Mouse (Mus musculus) hindbrain, postnatal 0 days (tissue): ENCODE measurements around the gene Pwp2. TPM values are rescaled to one million over a fixed set of nuclear protein-coding genes. Genes with fewer than 3 reads are reported as not detected.

ENCODE experiments used
- ATAC-seq: fragments of 200-750 bp; cut with Nextera tagmentation; 2 replicates; pipeline ENCODE4 v1.8.0; 2017; ENCODE audit warnings: mild to moderate bottlenecking, moderate TSS enrichment, moderate library complexity
- DNase-seq: peaks from one replicate; pipeline ENCODE4 v3.0.0-alpha.2; 2015; ENCODE audit warnings: low spot score
- H3K27ac ChIP-seq: fragments of 300-500 bp; sonication (generic); 2 replicates; pipeline ENCODE4 v1.5.1; 2014; ENCODE audit warnings: mild to moderate bottlenecking
- H3K27me3 ChIP-seq: fragments of 300-500 bp; sonication (generic); 2 replicates; pipeline ENCODE4 v1.6.1; 2014; ENCODE audit warnings: low read length, mixed read lengths; ENCODE audit not compliant: insufficient read depth
- H3K36me3 ChIP-seq: fragments of 300-500 bp; sonication (generic); 2 replicates; pipeline ENCODE4 v1.6.1; 2014; ENCODE audit warnings: low read length, mixed read lengths; ENCODE audit not compliant: insufficient read depth
- H3K4me1 ChIP-seq: fragments of 300-500 bp; sonication (generic); 2 replicates; pipeline ENCODE4 v1.6.1; 2014; ENCODE audit warnings: antibody characterized with exemption, low read length, mixed read lengths; ENCODE audit not compliant: insufficient read depth
- H3K4me2 ChIP-seq: fragments of 300-500 bp; sonication (generic); 2 replicates; pipeline ENCODE4 v1.6.1; 2014; ENCODE audit warnings: low read depth, mild to moderate bottlenecking, low read length, moderate library complexity, mixed read lengths
- H3K4me3 ChIP-seq: fragments of 300-500 bp; sonication (generic); 2 replicates; pipeline ENCODE4 v1.5.1; 2014; ENCODE audit warnings: low read length
- H3K9ac ChIP-seq: fragments of 300-500 bp; sonication (generic); replicated peaks from 2 replicates; pipeline ENCODE4 v1.6.1; 2014; ENCODE audit warnings: mild to moderate bottlenecking, low read length, moderate library complexity, mixed read lengths
- H3K9me3 ChIP-seq: fragments of 300-500 bp; sonication (generic); 2 replicates; pipeline ENCODE4 v1.6.1; 2016; ENCODE audit warnings: low read length, mixed read lengths
- CTCF ChIP-seq: IDR thresholded peaks from 2 replicates; pipeline ENCODE4 v1.5.1; 2016; ENCODE audit warnings: antibody characterized with exemption, control low read depth, low read depth
- WGBS: fragments of 180-500 bp; shearing (Covaris S2); extraction: QIAGEN DNeasy Blood & Tissue Kit; methylation state at CpG from one replicate; pipeline ENCODE4 v1.1.7; 2014; 5-methylcytosine and 5-hydroxymethylcytosine counted together
- polyA plus RNA-seq: library from polyadenylated mRNA; unstranded; fragments of >200 nt; fragmentation: Nextera tagmentation; extraction: Ambion mirVana; gene quantifications from 2 replicates; pipeline ENCODE4 v1.2.1, GENCODE M21; 2015
- total RNA-seq: library from RNA; depleted of rRNA; stranded (reverse); fragments of >200 nt; gene quantifications from 2 replicates; pipeline ENCODE4 v1.2.3, GENCODE M21; 2014

The Pwp2 gene
- total and polyA plus RNA-seq, 2 experiments from 2014 or later: 11.7 to 22.4 TPM

- 91% methylated on average over 6 of the region's 6 CpGs for whole genome bisulfite sequencing
- DNase-seq (no peak), ATAC-seq (no peak)
- H3K9me3 ChIP-seq: no peaks in the 10 kb centered on the region
- H3K4me3 ChIP-seq: no peak overlapping the region
- peaks cover 28% of the 10 kb centered on the region for H3K36me3 ChIP-seq
- H3K27ac ChIP-seq: no peak overlapping the region
- H3K9ac ChIP-seq: no peak overlapping the region
- H3K27me3 ChIP-seq: no peaks in the 10 kb centered on the region
- H3K4me2 ChIP-seq: no peak overlapping the region
- no peak for TF ChIP-seq CTCF
- H3K4me1 ChIP-seq: no peaks in the 10 kb centered on the region
Measured at GRCm38 (mm10) chr10:78224136-78224535, 39.2 kb upstream of the Pwp2 start.

- Histone ChIP-seq H3K27me3 (no peaks in the 10 kb centered on the region), H3K4me1 (no peaks in the 10 kb centered on the region), H3K9me3 (no peaks in the 10 kb centered on the region), H3K4me3 (no peak overlapping the region), H3K9ac (no peak overlapping the region), H3K27ac (no peak overlapping the region; the same call in 1 of the 2 replicates), H3K4me2 (no peak overlapping the region), H3K36me3 (peaks cover 34% of the 10 kb centered on the region)
- WGBS: 58% methylated on average over 4 of the region's 4 CpGs
- ATAC-seq: no peak
- no peak for TF ChIP-seq CTCF
- peak; percentile 9 for DNase-seq
Measured at GRCm38 (mm10) chr10:78222908-78223307, 38.0 kb upstream of the Pwp2 start.

GRCm38 (mm10) chr10:78221315-78221714 lies 36.4 kb upstream of the Pwp2 start:
- Histone ChIP-seq H3K27me3 (no peaks in the 10 kb centered on the region), H3K36me3 (peaks cover 35% of the 10 kb centered on the region), H3K4me1 (no peaks in the 10 kb centered on the region), H3K27ac (no peak overlapping the region), H3K9ac (no peak overlapping the region), H3K4me3 (no peak overlapping the region), H3K4me2 (no peak overlapping the region), H3K9me3 (no peaks in the 10 kb centered on the region)
- DNase-seq (no peak), ATAC-seq (no peak)
- WGBS: 93% methylated on average over 7 of the region's 7 CpGs
- no peak for TF ChIP-seq CTCF

GRCm38 (mm10) chr10:78219528-78219927 lies 34.6 kb upstream of the Pwp2 start:
- Histone ChIP-seq H3K4me1 (no peaks in the 10 kb centered on the region), H3K36me3 (peaks cover 53% of the 10 kb centered on the region), H3K27ac (no peak overlapping the region), H3K9me3 (no peaks in the 10 kb centered on the region), H3K4me3 (no peak overlapping the region), H3K9ac (no peak overlapping the region), H3K27me3 (no peaks in the 10 kb centered on the region), H3K4me2 (no peak overlapping the region)
- ATAC-seq: no peak
- 97% methylated on average over 1 of the region's 1 CpGs for whole genome bisulfite sequencing
- no peak for DNase-seq
- no peak for TF ChIP-seq CTCF

GRCm38 (mm10) chr10:78218576-78218975 lies 33.6 kb upstream of the Pwp2 start:
- Histone ChIP-seq H3K27ac (no peak overlapping the region), H3K9me3 (no peaks in the 10 kb centered on the region), H3K36me3 (peaks cover 61% of the 10 kb centered on the region), H3K4me2 (no peak overlapping the region), H3K27me3 (no peaks in the 10 kb centered on the region), H3K4me3 (no peak overlapping the region), H3K9ac (no peak overlapping the region), H3K4me1 (no peaks in the 10 kb centered on the region)
- WGBS: 90% methylated on average over 6 of the region's 6 CpGs
- ATAC-seq (no peak), DNase-seq (no peak)
- no peak for TF ChIP-seq CTCF

GRCm38 (mm10) chr10:78216376-78217083 lies 31.6 kb upstream of the Pwp2 start:
- WGBS: 91% methylated on average over 6 of the region's 6 CpGs
- no peaks in the 10 kb centered on the region for H3K27me3 ChIP-seq
- H3K4me1 ChIP-seq: no peaks in the 10 kb centered on the region
- H3K9ac ChIP-seq: no peak overlapping the region
- H3K4me2 ChIP-seq: no peak overlapping the region
- ATAC-seq (no peak), DNase-seq (no peak)
- TF ChIP-seq CTCF: no peak
- no peak overlapping the region for H3K27ac ChIP-seq
- H3K36me3 ChIP-seq: peaks cover 68% of the 10 kb centered on the region
- no peaks in the 10 kb centered on the region for H3K9me3 ChIP-seq
- H3K4me3 ChIP-seq: no peak overlapping the region

- Histone ChIP-seq H3K4me3 (no peak overlapping the region), H3K9me3 (no peaks in the 10 kb centered on the region), H3K4me1 (no peaks in the 10 kb centered on the region), H3K27me3 (no peaks in the 10 kb centered on the region), H3K27ac (no peak overlapping the region), H3K4me2 (no peak overlapping the region), H3K36me3 (peaks cover 70% of the 10 kb centered on the region), H3K9ac (no peak overlapping the region)
- no peak for DNase-seq
- WGBS: 97% methylated on average over 9 of the region's 9 CpGs
- no peak for TF ChIP-seq CTCF
- ATAC-seq: no peak
Measured at GRCm38 (mm10) chr10:78214371-78214770, 29.4 kb upstream of the Pwp2 start.
